18 mouse cellular contexts compared by ENCODE assay signal in the genomic region with DNA sequence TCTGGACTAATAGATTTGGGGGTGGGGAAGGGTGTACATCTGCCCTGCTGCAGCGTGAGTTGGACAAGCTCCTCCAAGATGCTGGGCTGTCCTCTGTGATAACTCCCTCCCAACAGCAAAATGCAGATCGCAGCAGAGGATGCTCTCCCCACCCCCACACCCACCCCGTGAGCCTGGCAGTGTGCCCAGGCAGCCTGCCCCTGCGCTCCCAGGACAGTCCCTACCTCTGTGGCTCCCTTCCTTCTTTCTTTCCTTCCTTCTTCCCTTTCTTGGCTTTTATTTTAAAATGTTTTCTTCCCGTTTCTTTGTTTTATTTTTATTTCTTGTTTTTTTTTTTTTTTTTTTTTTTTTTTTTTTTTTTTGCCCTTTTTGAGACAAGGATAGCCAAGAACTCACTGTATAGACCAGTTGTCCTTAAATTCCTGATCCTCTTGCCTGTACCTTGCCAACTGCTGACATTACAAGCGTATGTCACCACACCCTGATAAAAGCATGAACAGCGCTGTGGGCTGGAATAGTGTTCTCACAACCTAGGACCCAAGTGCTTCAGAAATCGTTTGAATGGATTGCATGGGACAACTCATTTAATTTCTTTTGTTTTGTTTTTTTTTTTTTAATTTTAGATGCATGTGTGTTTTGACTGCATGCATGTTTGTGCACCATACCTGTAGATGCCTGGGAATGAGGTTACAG. TPM values are rescaled to one million over a fixed set of nuclear protein-coding genes. Genes with fewer than 3 reads are reported as not detected.
DNase-seq lines count a peak whose midpoint lies in the region; ATAC-seq and TF ChIP-seq lines count a peak whose summit lies in the region.
"Had no signal": no experiment of that assay in that cellular context is flagged by ENCODE, and none has a peak within 500 bp of the region (broad histone marks: within the 10 kb centered on the region; RNA-seq: fewer than 3 reads in every experiment).

No protein-coding gene starts in this region.

- peaks cover 14% of the 10 kb centered on the region for H3K4me1 ChIP-seq in midbrain, embryonic 12.5 days
- H3K4me1 ChIP-seq in midbrain, embryonic 16.5 days (ENCODE audit: control insufficient read depth, insufficient read depth, low read length) = peaks cover 10% of the 10 kb centered on the region
- peaks cover 13% of the 10 kb centered on the region for H3K4me1 ChIP-seq in hindbrain, postnatal 0 days (ENCODE audit: insufficient read depth, low read length)
- H3K4me1 ChIP-seq: limb, embryonic 12.5 days; megakaryocyte, embryonic 14.5 days had no signal

- ATAC-seq in cerebellum, adult (ENCODE audit: insufficient number of reproducible peaks, low FRiP score, low TSS enrichment) = peak; percentile 27; the same call in 1 of the 2 replicates
- ATAC-seq in midbrain, embryonic 12.5 days (ENCODE audit: low FRiP score, low read depth) = 0 out of 2 replicates have a peak, but pooled peaks have one; percentile 38
- no peak for ATAC-seq in midbrain, embryonic 16.5 days
- ATAC-seq in hindbrain, postnatal 0 days = no peak
- ATAC-seq: lung, postnatal 0 days had no signal

- no peak overlapping the region for H3K9ac ChIP-seq in midbrain, embryonic 12.5 days (replicated peaks)
- no peak overlapping the region for H3K9ac ChIP-seq in midbrain, embryonic 16.5 days (ENCODE audit: low read depth, low read length)
- no peak overlapping the region for H3K9ac ChIP-seq in hindbrain, postnatal 0 days (replicated peaks; ENCODE audit: low read length)
- H3K9ac ChIP-seq: embryonic facial prominence, embryonic 13.5 days; limb, embryonic 12.5 days; liver, embryonic 14.5 days had no signal

- H3K4me3 ChIP-seq in midbrain, embryonic 12.5 days = no peak overlapping the region
- H3K4me3 ChIP-seq in midbrain, embryonic 16.5 days (ENCODE audit: low read depth, low read length) = no peak overlapping the region
- no peak overlapping the region for H3K4me3 ChIP-seq in hindbrain, postnatal 0 days (ENCODE audit: low read length)
- H3K4me3 ChIP-seq: embryonic facial prominence, embryonic 13.5 days; gastrocnemius, adult 2 months; heart, adult 2 months; left cerebral cortex, adult 2 months; limb, embryonic 12.5 days; megakaryocyte, embryonic 14.5 days had no signal

- H3K9me3 ChIP-seq in midbrain, embryonic 12.5 days = no peaks in the 10 kb centered on the region
- H3K9me3 ChIP-seq in midbrain, embryonic 16.5 days (replicated peaks; ENCODE audit: control insufficient read depth, low read length, poor library complexity, severe bottlenecking) = no peaks in the 10 kb centered on the region
- H3K9me3 ChIP-seq in hindbrain, postnatal 0 days (ENCODE audit: low read length) = no peaks in the 10 kb centered on the region
- H3K9me3 ChIP-seq: embryonic facial prominence, embryonic 13.5 days; limb, embryonic 12.5 days; megakaryocyte, embryonic 14.5 days had no signal

- 57% methylated on average over 8 of the region's 8 CpGs for WGBS in midbrain, embryonic 12.5 days
- 44% methylated on average over 8 of the region's 8 CpGs for WGBS in midbrain, embryonic 16.5 days
- 40% methylated on average over 8 of the region's 8 CpGs for WGBS in hindbrain, postnatal 0 days

- H3K27me3 ChIP-seq in midbrain, embryonic 12.5 days = peaks cover 8% of the 10 kb centered on the region
- no peaks in the 10 kb centered on the region for H3K27me3 ChIP-seq in midbrain, embryonic 16.5 days (ENCODE audit: control insufficient read depth, insufficient read depth, low read depth, low read length)
- H3K27me3 ChIP-seq in hindbrain, postnatal 0 days (ENCODE audit: insufficient read depth, low read length) = no peaks in the 10 kb centered on the region
- H3K27me3 ChIP-seq: embryonic facial prominence, embryonic 13.5 days; Patski had no signal

- DNase-seq in cerebellum, adult 8-10 months = no peak
- DNase-seq in cerebellum, adult 11-12 months = peak; percentile 61
- DNase-seq in hindbrain, postnatal 0 days (ENCODE audit: low spot score) = peak; percentile 55
- no peak for DNase-seq in gastrocnemius, postnatal 14 days
- no peak for DNase-seq in ovary, postnatal 14 days (ENCODE audit: low spot score)
- DNase-seq: heart, adult 2 months had no signal

- no peaks in the 10 kb centered on the region for H3K36me3 ChIP-seq in midbrain, embryonic 12.5 days
- H3K36me3 ChIP-seq in midbrain, embryonic 16.5 days (ENCODE audit: control insufficient read depth, insufficient read depth, low read length) = no peaks in the 10 kb centered on the region
- no peaks in the 10 kb centered on the region for H3K36me3 ChIP-seq in hindbrain, postnatal 0 days (ENCODE audit: insufficient read depth, low read length)
- H3K36me3 ChIP-seq: embryonic facial prominence, embryonic 13.5 days; limb, embryonic 12.5 days had no signal

- H3K27ac ChIP-seq in midbrain, embryonic 12.5 days (replicated peaks) = no peak overlapping the region
- H3K27ac ChIP-seq in midbrain, embryonic 16.5 days (ENCODE audit: low read length) = no peak overlapping the region
- no peak overlapping the region for H3K27ac ChIP-seq in hindbrain, postnatal 0 days
- H3K27ac ChIP-seq: embryonic facial prominence, embryonic 13.5 days; gastrocnemius, adult 2 months; heart, adult 2 months; left cerebral cortex, adult 2 months; limb, embryonic 12.5 days; liver, embryonic 14.5 days had no signal

- intact Hi-C loops in gastrocnemius, postnatal 14 days (cut with DNase I; ENCODE audit: low total_unique reads) = no loop called here

- no peak overlapping the region for H3K4me2 ChIP-seq in midbrain, embryonic 12.5 days (replicated peaks)
- no peak overlapping the region for H3K4me2 ChIP-seq in midbrain, embryonic 16.5 days (ENCODE audit: low read length)
- no peak overlapping the region for H3K4me2 ChIP-seq in hindbrain, postnatal 0 days (ENCODE audit: low read depth, low read length)
- H3K4me2 ChIP-seq: embryonic facial prominence, embryonic 13.5 days; limb, embryonic 12.5 days had no signal

- TF ChIP-seq CTCF in hindbrain, postnatal 0 days (IDR thresholded peaks at IDR 0.05; ENCODE audit: low read depth) = no peak

RNA-seq across cellular contexts. Expression of gene Slc29a4, which starts 1.6 kb away (rescaled TPM):
- 49.3 and 50.3 TPM in 2 replicates for polyA plus RNA-seq in midbrain, embryonic 12.5 days (2016; fragmentation: Nextera tagmentation; extraction: Ambion mirVana)
- polyA plus RNA-seq in midbrain, embryonic 16.5 days (2015; fragmentation: Nextera tagmentation; extraction: Ambion mirVana) = 83.1 and 84.7 TPM in 2 replicates
- total RNA-seq in hindbrain, postnatal 0 days (2014; rRNA removed) = 77.1 and 80.1 TPM in 2 replicates
- polyA plus RNA-seq in hindbrain, postnatal 0 days (2015; fragmentation: Nextera tagmentation; extraction: Ambion mirVana) = 61.4 and 67.1 TPM in 2 replicates
- under 1 TPM; 0.29 to 0.37 TPM for total RNA-seq in gastrocnemius, postnatal 14 days (2021)
- total RNA-seq: common myeloid progenitor, adult 5-6 weeks; gastrocnemius, adult 2 months had no signal

Comparison
In these comparisons a context has a peak if more than half of its experiments do, and no peak if none do; other contexts are left out.
1. ATAC-seq: peak in cerebellum, adult (single experiment) and midbrain, embryonic 12.5 days (single experiment); none in midbrain, embryonic 16.5 days (single experiment) and hindbrain, postnatal 0 days (single experiment).
2. DNase-seq: peak in cerebellum, adult 11-12 months (single experiment) and hindbrain, postnatal 0 days (single experiment); none in cerebellum, adult 8-10 months (single experiment), gastrocnemius, postnatal 14 days (single experiment) and ovary, postnatal 14 days (single experiment).